Mouse (Mus musculus): ENCODE results near the gene Foxp4.

- TF ChIP-seq CTCF (IDR thresholded peaks at IDR 0.05; ENCODE audit: low read depth, low read length) = no peak
- TF ChIP-seq GATA1 (IDR thresholded peaks at IDR 0.05; ENCODE audit: borderline replicate concordance, low read length) = no peak
- TF ChIP-seq TAL1 (conservative IDR thresholded peaks at IDR 0.05; ENCODE audit: low read depth, low read length) = no peak
- no peak for TF ChIP-seq GATA2 (IDR thresholded peaks at IDR 0.05; ENCODE audit: borderline replicate concordance, low read depth, low read length)
Measured at GRCm38 (mm10) chr17:47901782-47902181, 22.7 kb downstream of the Foxp4 start.
